Comparison of ENCODE assay signal across 8 mouse cellular contexts in genomic region chr2:27513861-27514260, GRCm38 (mm10). TPM values are rescaled to one million over a fixed set of nuclear protein-coding genes. Genes with fewer than 3 reads are reported as not detected.
DNase-seq lines count a peak whose midpoint lies in the region; ATAC-seq lines count a peak whose summit lies in the region.

No protein-coding gene starts in this region.

- DNase-seq in cerebellum, adult 9-11 months = no peak
- DNase-seq in kidney, postnatal 10 days = no peak
- DNase-seq in kidney, adult 11 months = no peak

- peaks cover 74% of the 10 kb centered on the region for H3K4me1 ChIP-seq in megakaryocyte, embryonic 14.5 days
- H3K4me1 ChIP-seq in embryonic facial prominence, embryonic 15.5 days = peaks cover 29% of the 10 kb centered on the region
- peaks cover 23% of the 10 kb centered on the region for H3K4me1 ChIP-seq in intestine, embryonic 15.5 days (replicated peaks)
- peaks cover 21% of the 10 kb centered on the region for H3K4me1 ChIP-seq in neural tube, embryonic 14.5 days (ENCODE audit: control insufficient read depth, insufficient read depth, low read length)

- H3K4me3 ChIP-seq in megakaryocyte, embryonic 14.5 days (replicated peaks) = peak overlapping the region; percentile 98
- H3K4me3 ChIP-seq in embryonic facial prominence, embryonic 15.5 days (replicated peaks) = peak overlapping the region; percentile 91
- peak overlapping the region; percentile 88 for H3K4me3 ChIP-seq in intestine, embryonic 15.5 days (replicated peaks)
- peak overlapping the region; percentile 98 for H3K4me3 ChIP-seq in neural tube, embryonic 14.5 days (ENCODE audit: low read depth, low read length)

- no peak overlapping the region; the same call in 1 of the 2 replicates for H3K9ac ChIP-seq in embryonic facial prominence, embryonic 15.5 days
- peak overlapping the region; percentile 85 for H3K9ac ChIP-seq in intestine, embryonic 15.5 days
- H3K9ac ChIP-seq in neural tube, embryonic 14.5 days (replicated peaks; ENCODE audit: low read depth, low read length) = peak overlapping the region; percentile 88; the same call in 1 of the 2 replicates

- no peaks in the 10 kb centered on the region for H3K9me3 ChIP-seq in megakaryocyte, embryonic 14.5 days
- H3K9me3 ChIP-seq in embryonic facial prominence, embryonic 15.5 days (replicated peaks) = no peaks in the 10 kb centered on the region
- H3K9me3 ChIP-seq in intestine, embryonic 15.5 days = no peaks in the 10 kb centered on the region
- H3K9me3 ChIP-seq in neural tube, embryonic 14.5 days (ENCODE audit: control insufficient read depth, low read length) = no peaks in the 10 kb centered on the region

- H3K27me3 ChIP-seq in megakaryocyte, embryonic 14.5 days (replicated peaks) = no peaks in the 10 kb centered on the region
- no peaks in the 10 kb centered on the region for H3K27me3 ChIP-seq in embryonic facial prominence, embryonic 15.5 days
- H3K27me3 ChIP-seq in intestine, embryonic 15.5 days (replicated peaks) = no peaks in the 10 kb centered on the region
- no peaks in the 10 kb centered on the region for H3K27me3 ChIP-seq in neural tube, embryonic 14.5 days (ENCODE audit: control insufficient read depth, insufficient read depth, low read length)

- H3K4me2 ChIP-seq in embryonic facial prominence, embryonic 15.5 days (replicated peaks) = peak overlapping the region; percentile 72
- peak overlapping the region; percentile 92 for H3K4me2 ChIP-seq in intestine, embryonic 15.5 days (replicated peaks)
- peak overlapping the region; percentile 98 for H3K4me2 ChIP-seq in neural tube, embryonic 14.5 days (ENCODE audit: low read depth, low read length)

- no peak for ATAC-seq in megakaryocyte, adult 5-6 weeks (ENCODE audit: poor library complexity, severe bottlenecking)
- ATAC-seq in embryonic facial prominence, embryonic 15.5 days (ENCODE audit: insufficient number of reproducible peaks, low FRiP score, low TSS enrichment, low read depth) = no peak
- ATAC-seq in intestine, embryonic 15.5 days = no peak
- no peak for ATAC-seq in neural tube, embryonic 14.5 days (ENCODE audit: low read depth)

- H3K36me3 ChIP-seq in megakaryocyte, embryonic 14.5 days (replicated peaks; ENCODE audit: low read length) = peaks cover 14% of the 10 kb centered on the region
- H3K36me3 ChIP-seq in embryonic facial prominence, embryonic 15.5 days = peaks cover 10% of the 10 kb centered on the region; the same call in 1 of the 2 replicates
- 0 out of 2 replicates have a peak, but pooled peaks cover 5% of the 10 kb centered on the region for H3K36me3 ChIP-seq in intestine, embryonic 15.5 days
- peaks cover 4% of the 10 kb centered on the region; the same call in 1 of the 2 replicates for H3K36me3 ChIP-seq in neural tube, embryonic 14.5 days (ENCODE audit: control insufficient read depth, insufficient read depth, low read length)

- 65% methylated on average over 5 of the region's 5 CpGs for WGBS in embryonic facial prominence, embryonic 15.5 days
- 67% methylated on average over 5 of the region's 5 CpGs for WGBS in intestine, embryonic 15.5 days
- 70% methylated on average over 5 of the region's 5 CpGs for WGBS in neural tube, embryonic 14.5 days

- H3K27ac ChIP-seq in embryonic facial prominence, embryonic 15.5 days (replicated peaks) = peak overlapping the region; percentile 95
- H3K27ac ChIP-seq in intestine, embryonic 15.5 days = peak overlapping the region; percentile 78
- H3K27ac ChIP-seq in neural tube, embryonic 14.5 days (ENCODE audit: low read depth, low read length) = no peak overlapping the region

RNA-seq across cellular contexts. Expression of gene Wdr5, which starts 1.1 kb away (rescaled TPM):
- polyA plus RNA-seq in megakaryocyte, embryonic 14.5 days (2012; ENCODE audit: insufficient read depth, low replicate concordance) = 6.3 and 27.6 TPM in 2 replicates
- total RNA-seq in megakaryocyte, adult 5-6 weeks (2015) = 21.3 and 22.2 TPM in 2 replicates
- 42.8 and 44.8 TPM in 2 replicates for total RNA-seq in megakaryocyte, adult 5-6 weeks (2017)
- 51.8 and 52.1 TPM in 2 replicates for polyA plus RNA-seq in embryonic facial prominence, embryonic 15.5 days (2015; fragmentation: Nextera tagmentation; extraction: Ambion mirVana)
- polyA plus RNA-seq in intestine, embryonic 15.5 days (2015; fragmentation: Nextera tagmentation; extraction: Ambion mirVana) = 49.6 and 50.2 TPM in 2 replicates
- polyA plus RNA-seq in neural tube, embryonic 14.5 days (2014; fragmentation: Nextera tagmentation; extraction: Ambion mirVana) = 37.1 and 42.5 TPM in 2 replicates

RNA-seq across cellular contexts. Expression of gene Brd3, which starts 6.4 kb away (rescaled TPM):
- 58.4 and 65.2 TPM in 2 replicates for polyA plus RNA-seq in megakaryocyte, embryonic 14.5 days (2012; ENCODE audit: insufficient read depth, low replicate concordance)
- 43.1 and 60.4 TPM in 2 replicates for total RNA-seq in megakaryocyte, adult 5-6 weeks (2015)
- total RNA-seq in megakaryocyte, adult 5-6 weeks (2017) = 22.4 and 28.3 TPM in 2 replicates
- polyA plus RNA-seq in embryonic facial prominence, embryonic 15.5 days (2015; fragmentation: Nextera tagmentation; extraction: Ambion mirVana) = 106 and 121 TPM in 2 replicates
- polyA plus RNA-seq in intestine, embryonic 15.5 days (2015; fragmentation: Nextera tagmentation; extraction: Ambion mirVana) = 85.7 and 91.2 TPM in 2 replicates
- 126 and 137 TPM in 2 replicates for polyA plus RNA-seq in neural tube, embryonic 14.5 days (2014; fragmentation: Nextera tagmentation; extraction: Ambion mirVana)
